Mouse (Mus musculus) bone marrow, adult 2 months (tissue): ENCODE measurements around the gene Tomm40l.

Source experiments
- CTCF ChIP-seq: fragments of 200-500 bp; IDR thresholded peaks from 2 replicates; pipeline ENCODE4 v1.5.1; 2011; ENCODE audit warnings: low read length, control low read depth; ENCODE audit not compliant: control insufficient read depth, insufficient read depth
- POLR2A ChIP-seq: fragments of 200-500 bp; IDR thresholded peaks from 2 replicates; pipeline ENCODE4 v1.6.1; 2011; ENCODE audit warnings: low read depth, mild to moderate bottlenecking, control low read depth, low read length, borderline replicate concordance; ENCODE audit not compliant: control insufficient read depth

DNA sequence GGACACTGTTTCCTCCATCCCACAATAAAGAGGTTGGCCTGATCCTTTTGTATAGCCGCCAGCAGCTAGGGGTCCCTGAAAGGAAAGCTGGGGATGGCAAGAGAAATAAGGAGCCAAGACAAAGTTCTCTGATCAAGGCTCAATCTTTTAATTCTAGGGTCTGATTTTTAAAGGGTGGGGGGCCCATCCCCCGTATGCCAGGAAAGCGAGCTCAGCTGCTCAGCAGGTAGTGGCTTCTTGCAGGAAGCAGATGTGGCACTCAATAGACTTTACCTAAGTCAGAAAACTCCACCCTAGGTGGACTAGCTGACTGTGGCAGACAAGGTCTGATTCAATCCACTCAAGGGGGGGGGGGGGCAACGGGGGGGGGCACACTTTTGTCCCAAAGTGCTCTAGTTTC, 4.5 kb upstream of the Tomm40l start:
- TF ChIP-seq CTCF = no peak
- TF ChIP-seq POLR2A = no peak
